Mouse (Mus musculus) cerebellum, adult 2 months (tissue): Measurements from ENCODE around the gene Arhgap35.

Experiments
- CTCF ChIP-seq: fragments of 200-500 bp; IDR thresholded peaks from 2 replicates; pipeline ENCODE4 v1.5.1; 2011; ENCODE audit warnings: low read depth, mild to moderate bottlenecking, control low read depth, low read length, moderate library complexity, borderline replicate concordance; ENCODE audit not compliant: insufficient read depth
- POLR2A ChIP-seq: fragments of 200-500 bp; IDR thresholded peaks from 2 replicates; pipeline ENCODE4 v1.6.1; 2011; ENCODE audit warnings: low read length, control low read depth, borderline replicate concordance; ENCODE audit not compliant: insufficient read depth

DNA sequence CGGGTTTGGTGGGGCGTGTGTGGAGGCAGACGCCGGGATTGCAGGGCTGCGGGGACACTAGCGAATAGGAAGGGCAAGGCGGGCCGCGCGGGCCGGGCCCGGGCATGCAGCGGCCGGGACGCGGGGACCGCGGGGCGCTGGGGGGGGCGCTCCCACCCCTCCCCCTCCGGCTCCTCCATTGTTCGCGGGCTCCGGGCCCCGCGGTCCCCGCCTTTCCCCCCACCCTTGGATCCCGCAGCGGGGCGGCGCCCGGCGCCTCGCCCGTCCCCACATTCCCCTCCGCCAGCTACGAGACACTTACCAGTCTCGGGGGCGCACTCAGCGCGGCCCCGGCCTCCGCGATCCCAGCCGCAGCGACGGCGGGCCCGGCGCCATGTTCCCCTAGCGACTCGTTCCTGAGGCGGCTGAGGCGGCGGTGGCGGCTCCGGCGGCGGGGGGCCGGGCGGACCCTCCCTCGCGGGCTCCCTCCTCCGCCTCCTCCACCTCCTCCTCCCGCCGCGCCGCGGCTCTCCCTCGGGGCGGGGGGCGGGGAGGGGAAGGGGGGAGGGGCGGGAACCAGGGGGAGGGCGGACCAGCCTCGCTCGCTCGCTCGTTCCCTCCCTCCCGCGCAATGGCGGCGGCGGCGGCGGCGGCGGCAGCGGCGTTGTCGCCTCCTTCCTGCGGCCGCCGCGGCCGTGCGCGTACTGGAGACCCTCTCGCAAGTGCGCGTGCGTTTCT lies 464 bp downstream of the Arhgap35 start:
- TF ChIP-seq CTCF, result no peak
- no peak for TF ChIP-seq POLR2A
